Mouse (Mus musculus) kidney, embryonic 15.5 days (tissue): ENCODE measurements around the gene Psph. TPM values are rescaled to one million over a fixed set of nuclear protein-coding genes. Genes with fewer than 3 reads are reported as not detected.
"Not testable (repeated sequence)": the region's sequence is repeated elsewhere in the genome, so short reads cannot be mapped to it uniquely, and the experiment has no call there.

Experiments used
- ATAC-seq: fragments of 200-750 bp; cut with Nextera tagmentation; replicated peaks from 2 replicates; pipeline ENCODE4 v1.8.0; 2017; ENCODE audit warnings: moderate TSS enrichment; ENCODE audit not compliant: low FRiP score
- H3K27ac ChIP-seq: fragments of 300-500 bp; sonication (generic); 2 replicates; pipeline ENCODE4 v1.5.1; 2015; ENCODE audit warnings: mild to moderate bottlenecking, inconsistent platforms
- H3K27me3 ChIP-seq: fragments of 300-500 bp; sonication (generic); 2 replicates; pipeline ENCODE4 v1.6.1; 2015; ENCODE audit warnings: inconsistent platforms
- H3K36me3 ChIP-seq: fragments of 300-500 bp; sonication (generic); 2 replicates; pipeline ENCODE4 v1.6.1; 2015; ENCODE audit warnings: inconsistent platforms
- H3K4me1 ChIP-seq: fragments of 300-500 bp; sonication (generic); 2 replicates; pipeline ENCODE4 v1.6.1; 2015; ENCODE audit warnings: inconsistent platforms
- H3K4me2 ChIP-seq: fragments of 300-500 bp; sonication (generic); 2 replicates; pipeline ENCODE4 v1.6.1; 2015; ENCODE audit warnings: moderate library complexity, mild to moderate bottlenecking, inconsistent platforms
- H3K4me3 ChIP-seq: fragments of 300-500 bp; sonication (generic); replicated peaks from 2 replicates; pipeline ENCODE4 v1.5.1; 2015; ENCODE audit warnings: mild to moderate bottlenecking, inconsistent platforms
- H3K9ac ChIP-seq: fragments of 300-500 bp; sonication (generic); 2 replicates; pipeline ENCODE4 v1.6.1; 2015; ENCODE audit warnings: mild to moderate bottlenecking, inconsistent platforms
- H3K9me3 ChIP-seq: fragments of 300-500 bp; sonication (generic); replicated peaks from 2 replicates; pipeline ENCODE4 v1.6.1; 2016; ENCODE audit warnings: inconsistent platforms
- WGBS: fragments of 180-500 bp; shearing (Covaris S2); methylation state at CpG from one replicate; pipeline ENCODE4 v1.1.7; 2015; ENCODE audit warnings: mixed read lengths; 5-methylcytosine and 5-hydroxymethylcytosine counted together
- polyA plus RNA-seq: library from polyadenylated mRNA; unstranded; fragments of >200 nt; fragmentation: Nextera tagmentation; extraction: Ambion mirVana; gene quantifications from 2 replicates; pipeline ENCODE4 v1.2.1, GENCODE M21; 2015

Psph gene
- polyA plus RNA-seq = 59.8 and 62.4 TPM in 2 replicates

DNA sequence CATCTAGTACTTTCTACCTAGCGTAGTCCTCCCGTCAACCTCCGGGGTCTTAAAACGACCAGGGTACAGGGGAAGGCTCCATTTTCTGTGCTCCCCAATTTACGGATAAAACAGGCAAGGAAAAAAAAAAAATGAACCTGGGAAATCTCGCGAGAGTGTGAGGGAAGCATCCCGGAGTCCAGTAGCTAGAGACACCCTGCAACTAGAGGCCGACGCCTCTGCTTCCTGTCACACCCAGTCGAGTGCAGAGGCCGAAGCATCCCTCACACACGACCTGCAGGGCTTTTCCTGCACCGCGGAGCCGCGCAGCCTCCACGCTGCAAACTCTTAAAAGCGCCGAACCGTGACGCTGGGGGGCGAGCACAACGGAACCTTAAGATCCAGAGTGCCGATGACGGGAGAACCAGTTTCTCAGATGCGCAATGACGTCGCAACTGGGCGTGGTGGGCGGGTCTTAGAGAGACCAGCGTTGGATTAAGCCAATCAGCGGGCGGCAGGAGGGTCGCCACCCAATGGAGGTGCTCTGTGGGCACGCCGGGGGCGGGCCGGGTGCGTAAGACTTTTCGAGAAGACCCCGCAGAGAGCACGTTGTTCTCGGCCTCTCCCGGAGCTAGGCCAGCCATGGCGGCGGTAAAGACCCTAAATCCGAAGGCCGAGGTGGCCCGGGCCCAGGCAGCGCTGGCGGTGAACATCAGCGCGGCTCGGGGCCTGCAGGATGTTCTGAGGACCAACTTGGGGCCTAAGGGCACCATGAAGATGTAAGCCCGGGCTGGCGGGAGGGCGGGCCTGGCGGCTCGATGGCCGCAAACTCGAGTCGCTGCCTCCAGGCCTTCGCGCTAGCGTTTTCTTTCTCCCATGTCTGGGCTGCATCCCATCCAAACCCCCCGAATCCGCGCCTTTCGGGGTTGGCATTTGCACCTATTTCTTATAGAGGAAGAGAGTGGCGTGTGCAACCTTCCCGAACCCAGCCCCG lies at the start of gene Psph:
Gene Psph, minus strand, starts transcription at position 632 of the 973 bp plus-strand sequence.
- Histone ChIP-seq H3K27me3 (no peaks in the 10 kb centered on the region), H3K9me3 (no peaks in the 10 kb centered on the region), H3K36me3 (peaks cover 36% of the 10 kb centered on the region), H3K27ac (peak within 1 kb of the TSS; percentile 100), H3K4me1 (peaks cover 28% of the 10 kb centered on the region), H3K4me3 (peak within 1 kb of the TSS; percentile 91), H3K9ac (peak within 1 kb of the TSS; percentile 94), H3K4me2 (peak within 1 kb of the TSS; percentile 71)
- ATAC-seq = peak; percentile 99
- WGBS = under 1% methylated on average over 73 of the region's 73 CpGs

DNA sequence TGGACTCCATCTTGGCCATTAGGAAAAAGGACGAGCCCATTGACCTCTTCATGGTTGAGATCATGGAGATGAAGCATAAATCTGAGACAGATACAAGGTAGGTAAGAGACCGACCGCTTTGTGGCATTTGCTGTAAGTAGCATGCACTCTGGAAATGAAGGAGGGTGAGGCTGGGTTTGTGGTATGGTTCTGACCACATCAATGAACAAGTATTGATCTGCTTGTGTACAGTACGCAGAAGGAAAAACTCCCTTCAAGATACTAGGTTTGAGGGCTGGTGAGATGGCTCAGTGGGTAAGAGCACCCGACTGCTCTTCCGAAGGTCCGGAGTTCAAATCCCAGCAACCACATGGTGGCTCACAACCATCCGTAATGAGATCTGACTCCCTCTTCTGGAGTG lies 3.3 kb upstream of the Psph start:
- H3K4me1 ChIP-seq = peaks cover 28% of the 10 kb centered on the region
- H3K36me3 ChIP-seq = peaks cover 60% of the 10 kb centered on the region
- not testable (repeated sequence) for ATAC-seq, H3K27ac ChIP-seq, H3K27me3 ChIP-seq, H3K9me3 ChIP-seq, H3K4me2 ChIP-seq, H3K4me3 ChIP-seq, H3K9ac ChIP-seq
- WGBS = 87% methylated on average over 8 of the region's 8 CpGs

DNA sequence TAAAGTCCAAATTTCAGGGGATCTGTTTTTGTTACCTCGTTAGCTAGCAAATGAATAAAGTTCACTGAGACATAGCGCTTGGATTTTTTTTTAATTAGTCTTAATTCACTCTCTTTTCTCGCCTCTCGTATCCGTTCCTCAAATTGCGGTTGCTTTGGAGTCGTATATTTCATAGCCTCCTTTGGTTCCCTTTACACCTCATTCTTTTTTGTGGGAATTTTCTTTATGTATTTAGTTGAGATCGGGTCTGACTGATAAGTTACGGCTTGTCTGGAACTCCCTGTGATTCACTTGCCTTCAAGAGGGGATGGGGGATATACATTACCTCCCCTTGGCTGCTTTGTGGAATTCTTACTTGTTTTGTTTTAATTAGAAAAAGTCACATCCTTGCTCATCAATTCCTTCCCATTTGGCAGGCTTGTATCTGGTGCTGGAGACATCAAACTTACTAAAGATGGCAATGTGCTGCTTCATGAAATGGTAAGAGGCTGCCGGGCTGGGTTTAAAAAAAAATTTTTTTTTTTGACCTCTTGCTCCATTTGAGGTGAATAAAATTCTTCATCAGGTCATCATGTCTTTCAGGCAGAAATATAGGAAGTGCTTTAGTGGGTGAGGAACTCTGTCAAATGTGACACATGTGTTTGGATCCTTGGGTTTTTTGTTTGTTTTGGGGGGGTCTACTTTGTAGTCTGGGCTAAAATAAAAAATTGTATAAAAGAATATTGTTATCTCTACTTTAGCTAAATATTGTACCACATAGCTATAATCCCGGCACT lies 757 bp upstream of the Psph start:
- Histone ChIP-seq H3K4me1 (peaks cover 28% of the 10 kb centered on the region), H3K4me3 (peak overlapping the region; percentile 91), H3K4me2 (peak overlapping the region; percentile 71), H3K9ac (peak overlapping the region; percentile 94), H3K27me3 (no peaks in the 10 kb centered on the region), H3K27ac (peak overlapping the region; percentile 100), H3K36me3 (peaks cover 45% of the 10 kb centered on the region), H3K9me3 (no peaks in the 10 kb centered on the region)
- ATAC-seq = no peak
- 11% methylated on average over 11 of the region's 11 CpGs for WGBS

DNA sequence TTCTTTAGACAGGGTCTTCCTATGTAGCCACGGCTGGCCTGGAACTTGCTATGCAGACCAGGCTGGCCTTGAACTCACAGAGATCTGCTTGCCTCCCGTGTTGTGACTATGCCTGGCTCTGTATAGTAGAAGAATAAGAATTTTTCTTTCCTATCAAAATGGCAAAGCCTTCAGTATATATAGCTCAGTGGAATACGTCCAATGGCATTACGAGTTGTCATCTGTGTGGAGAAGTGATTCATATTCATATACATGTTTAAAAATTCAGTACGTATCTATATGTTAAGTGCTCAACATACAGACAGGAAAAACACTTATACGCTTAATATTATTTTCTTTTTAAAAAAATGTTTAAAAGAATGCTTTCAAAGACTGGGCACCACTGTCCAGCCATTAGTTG lies 1.1 kb downstream of the Psph start:
- Histone ChIP-seq H3K36me3 (peaks cover 27% of the 10 kb centered on the region), H3K27ac (peak overlapping the region; percentile 100), H3K9me3 (no peaks in the 10 kb centered on the region), H3K9ac (peak overlapping the region; percentile 94), H3K4me2 (peak overlapping the region; percentile 71), H3K27me3 (no peaks in the 10 kb centered on the region), H3K4me3 (peak overlapping the region; percentile 91), H3K4me1 (peaks cover 28% of the 10 kb centered on the region)
- WGBS = 79% methylated on average over 6 of the region's 6 CpGs
- ATAC-seq = no peak

DNA sequence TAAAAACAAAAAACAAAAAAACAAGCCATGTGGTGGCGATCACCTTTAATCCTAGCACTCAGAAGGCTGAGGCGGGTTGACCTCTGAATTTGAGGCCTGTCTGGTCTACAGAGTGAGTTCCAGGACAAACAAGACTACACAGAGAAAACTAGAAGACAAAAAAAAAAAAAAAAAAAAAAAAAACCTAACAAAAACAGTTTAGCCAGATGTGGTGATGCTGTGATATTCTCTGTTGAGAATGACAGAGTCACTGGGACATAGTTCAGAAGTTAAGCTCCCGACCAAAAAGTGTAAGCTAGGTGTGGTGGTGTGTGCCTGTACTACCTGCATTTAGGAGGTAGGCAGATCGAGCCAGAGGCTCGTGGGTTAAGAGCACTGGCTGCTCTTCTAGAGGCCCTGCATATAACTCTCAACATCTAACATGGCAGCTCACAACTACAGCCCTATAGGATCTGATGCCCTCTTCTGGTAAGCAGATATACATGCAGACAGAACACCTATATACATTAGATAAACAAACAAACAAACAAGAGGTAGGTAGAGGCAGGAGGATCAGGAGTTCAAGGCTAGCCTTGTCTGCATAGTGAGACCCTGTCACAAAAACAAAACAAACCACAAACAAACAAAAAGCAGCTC lies 1.9 kb downstream of the Psph start:
- Histone ChIP-seq H3K4me2 (no peak overlapping the region), H3K9ac (no peak overlapping the region), H3K4me3 (no peak overlapping the region), H3K36me3 (peaks cover 20% of the 10 kb centered on the region), H3K4me1 (peaks cover 28% of the 10 kb centered on the region), H3K9me3 (no peaks in the 10 kb centered on the region), H3K27me3 (no peaks in the 10 kb centered on the region), H3K27ac (no peak overlapping the region)
- ATAC-seq = no peak
- 87% methylated on average over 5 of the region's 5 CpGs for WGBS

DNA sequence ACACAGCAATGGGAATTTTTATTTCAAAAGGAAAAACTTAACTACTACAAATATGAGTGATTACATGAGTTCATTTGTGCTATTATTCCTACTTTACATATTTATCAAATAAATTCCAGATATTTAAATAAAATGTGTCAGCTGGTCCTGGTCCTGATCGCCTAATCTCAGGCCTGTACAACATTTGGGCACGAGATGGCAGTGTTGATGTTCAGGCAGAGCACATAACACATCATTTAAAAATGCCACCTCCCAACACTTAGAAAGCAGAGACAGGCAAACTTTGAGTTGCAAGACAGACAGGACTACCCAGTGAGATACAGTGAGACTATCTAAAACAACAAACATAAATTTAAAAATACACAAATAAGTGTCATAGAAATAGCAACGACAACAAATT lies 5.0 kb downstream of the Psph start:
- Histone ChIP-seq H3K4me1 (peaks cover 23% of the 10 kb centered on the region), H3K9me3 (no peaks in the 10 kb centered on the region), H3K36me3 (no peaks in the 10 kb centered on the region), H3K27me3 (no peaks in the 10 kb centered on the region), H3K4me2 (no peak overlapping the region), H3K9ac (no peak overlapping the region), H3K4me3 (no peak overlapping the region), H3K27ac (no peak overlapping the region)
- 50% methylated on average over 3 of the region's 3 CpGs for WGBS
- no peak for ATAC-seq

DNA sequence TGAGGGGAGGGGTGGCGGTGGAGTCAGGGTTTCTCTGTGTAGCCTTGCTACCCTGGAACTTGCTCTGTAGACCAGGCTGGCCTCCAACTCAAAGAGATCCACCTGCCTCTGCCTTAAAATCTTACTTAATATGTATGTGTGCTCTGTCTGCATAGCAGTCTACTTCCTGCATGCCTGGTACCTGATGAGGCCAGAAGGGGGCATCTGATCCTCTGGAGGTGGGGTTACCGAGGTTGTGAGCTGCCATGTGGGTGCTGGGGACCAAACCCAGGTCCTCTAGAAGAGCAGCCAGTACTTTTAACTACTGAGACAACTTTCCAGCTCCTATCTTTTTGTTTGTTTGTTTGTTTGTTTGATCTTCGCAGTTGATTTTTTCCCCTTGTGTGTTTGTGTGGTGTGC lies 7.1 kb downstream of the Psph start:
- peaks cover 15% of the 10 kb centered on the region for H3K4me1 ChIP-seq
- no peak overlapping the region for H3K9ac ChIP-seq
- H3K9me3 ChIP-seq = no peaks in the 10 kb centered on the region
- WGBS = 90% methylated on average over 3 of the region's 3 CpGs
- no peak for ATAC-seq
- no peak overlapping the region for H3K4me2 ChIP-seq
- no peaks in the 10 kb centered on the region for H3K27me3 ChIP-seq
- H3K4me3 ChIP-seq = no peak overlapping the region
- no peak overlapping the region for H3K27ac ChIP-seq
- H3K36me3 ChIP-seq = no peaks in the 10 kb centered on the region

DNA sequence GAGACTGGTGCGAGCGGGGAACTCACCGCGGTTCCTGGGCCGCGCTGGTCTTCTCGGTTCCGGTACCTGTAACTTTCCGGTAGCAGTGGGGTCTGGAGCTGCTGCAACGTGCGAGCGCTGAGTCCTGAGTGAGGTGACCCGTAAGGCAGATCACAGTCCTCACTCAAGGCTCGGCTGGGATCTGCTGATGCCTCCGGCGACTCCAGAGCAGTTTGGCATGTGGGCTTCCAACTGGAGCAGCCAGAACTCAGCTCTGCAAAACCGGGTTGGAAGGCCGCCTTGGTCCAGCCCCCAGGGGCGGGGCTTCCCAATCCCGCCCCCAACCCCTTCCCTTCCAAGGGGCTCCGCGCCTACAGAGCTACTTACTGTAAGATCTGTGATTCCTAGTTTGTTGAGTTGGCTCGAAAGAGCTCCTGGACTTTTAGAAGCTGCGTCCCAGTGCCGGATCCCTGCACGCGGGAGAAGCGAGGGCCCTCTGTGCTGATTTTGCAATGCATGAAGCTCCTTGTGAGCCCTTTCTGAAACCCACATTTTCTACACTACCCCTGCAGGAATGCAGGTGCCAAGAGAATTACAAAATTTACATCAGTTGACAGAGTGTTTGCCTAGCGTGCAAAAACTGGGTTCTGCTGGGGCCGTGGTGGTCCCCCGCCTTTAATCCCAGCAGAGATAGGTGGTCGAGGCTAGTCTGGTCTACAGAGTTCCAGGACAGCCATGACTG lies 8.1 kb downstream of the Psph start:
- Histone ChIP-seq H3K4me1 (peaks cover 15% of the 10 kb centered on the region), H3K27ac (peak overlapping the region; percentile 66), H3K9me3 (no peaks in the 10 kb centered on the region), H3K27me3 (no peaks in the 10 kb centered on the region), H3K4me3 (peak overlapping the region; percentile 63), H3K4me2 (peak overlapping the region; percentile 90), H3K36me3 (no peaks in the 10 kb centered on the region), H3K9ac (peak overlapping the region; percentile 69)
- peak; percentile 95 for ATAC-seq
- WGBS = 1% methylated on average over 32 of the region's 32 CpGs

DNA sequence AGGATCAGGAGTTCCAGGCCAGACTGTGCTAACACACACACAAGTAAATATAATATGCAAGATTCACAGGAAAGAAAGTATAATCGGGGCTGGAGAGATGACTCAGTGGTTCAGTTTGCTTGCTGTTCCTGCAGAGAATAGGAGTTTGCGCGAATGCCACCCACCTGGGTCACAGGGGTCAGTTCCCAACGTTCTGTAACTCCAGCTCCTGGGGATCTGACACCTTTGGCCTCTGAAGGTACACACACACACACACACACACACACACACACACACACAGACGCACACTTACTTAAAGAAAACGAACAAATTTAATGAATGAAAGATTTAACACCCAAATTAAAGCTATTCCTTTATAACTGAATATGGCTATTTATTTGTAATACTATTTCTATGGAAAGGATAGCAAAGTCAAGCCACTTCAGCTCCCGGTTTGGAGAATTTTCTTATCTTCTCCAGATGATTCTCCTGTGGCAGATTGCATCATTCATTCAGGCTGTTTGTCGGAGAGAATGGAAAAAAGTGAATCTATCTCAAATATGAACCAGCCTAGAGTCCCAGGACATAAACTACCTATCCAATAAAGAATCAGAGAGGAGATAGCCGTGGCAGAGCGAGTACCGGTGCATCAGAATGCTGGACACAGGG lies 8.8 kb downstream of the Psph start:
- Histone ChIP-seq H3K27ac (peak overlapping the region; percentile 66), H3K36me3 (no peaks in the 10 kb centered on the region), H3K27me3 (no peaks in the 10 kb centered on the region), H3K4me2 (peak overlapping the region; percentile 90), H3K9ac (peak overlapping the region; percentile 69), H3K9me3 (no peaks in the 10 kb centered on the region), H3K4me1 (peaks cover 15% of the 10 kb centered on the region), H3K4me3 (peak overlapping the region; percentile 63)
- no peak for ATAC-seq
- 33% methylated on average over 11 of the region's 11 CpGs for WGBS

DNA sequence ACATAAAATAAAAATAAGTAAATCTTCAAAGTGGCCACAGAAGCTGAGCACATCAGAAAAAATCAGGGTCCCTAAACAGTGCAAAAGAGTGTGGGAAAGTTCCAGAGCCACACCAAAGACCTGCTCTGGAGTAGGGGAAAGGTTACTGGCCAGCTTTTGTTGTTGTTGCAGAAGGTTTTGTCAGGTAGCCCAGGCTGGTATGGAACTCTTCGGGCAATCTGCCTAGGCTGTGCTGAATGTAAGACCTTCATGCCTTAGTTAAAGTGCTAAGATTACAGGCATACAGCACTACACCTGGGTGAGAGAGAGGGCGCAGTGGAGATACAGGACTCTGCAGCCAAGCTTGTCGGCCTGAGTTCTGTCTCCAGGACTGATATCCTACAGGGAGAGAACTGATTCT lies 12.6 kb downstream of the Psph start:
- WGBS = 86% methylated on average over 3 of the region's 3 CpGs

DNA sequence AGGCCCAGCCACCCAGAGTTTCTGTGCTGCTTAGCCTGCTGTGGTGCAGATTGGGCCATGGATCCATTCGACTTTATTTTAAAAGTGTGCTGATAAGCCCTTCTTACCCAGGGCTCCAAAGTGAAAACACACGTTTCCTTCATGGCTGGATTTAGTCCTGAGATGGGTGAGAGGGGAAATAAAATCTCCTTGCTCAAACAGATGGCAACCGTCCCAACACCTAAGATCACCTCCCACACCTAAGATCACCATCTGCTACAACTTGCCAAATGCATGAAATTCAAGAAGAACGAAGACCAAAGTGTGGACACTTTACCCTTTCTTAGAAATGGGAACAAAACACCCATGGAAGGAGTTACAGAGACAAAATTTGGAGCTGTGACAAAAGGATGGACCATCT lies 13.9 kb downstream of the Psph start:
- not testable (repeated sequence) for H3K4me3 ChIP-seq, H3K4me1 ChIP-seq, H3K9ac ChIP-seq, H3K4me2 ChIP-seq, H3K36me3 ChIP-seq, H3K27ac ChIP-seq, ATAC-seq, H3K9me3 ChIP-seq, H3K27me3 ChIP-seq
- WGBS = 70% methylated on average over 4 of the region's 4 CpGs

More for the DNA sequence above, 12.6 kb downstream of the Psph start:
- no peaks in the 10 kb centered on the region for H3K27me3 ChIP-seq
- no peak overlapping the region for H3K4me2 ChIP-seq
- H3K9ac ChIP-seq = no peak overlapping the region
- no peaks in the 10 kb centered on the region for H3K36me3 ChIP-seq
- ATAC-seq = no peak
- peaks cover 14% of the 10 kb centered on the region for H3K4me1 ChIP-seq
- H3K27ac ChIP-seq = no peak overlapping the region
- H3K9me3 ChIP-seq = no peaks in the 10 kb centered on the region
- H3K4me3 ChIP-seq = no peak overlapping the region
